Mouse (Mus musculus) embryonic facial prominence, embryonic 13.5 days (tissue): ENCODE measurements around the gene Prkn. TPM values are rescaled to one million over a fixed set of nuclear protein-coding genes. Genes with fewer than 3 reads are reported as not detected.

ENCODE experiments used
- ATAC-seq: fragments of 200-750 bp; cut with Nextera tagmentation; 2 replicates; pipeline ENCODE4 v1.8.0; 2017; ENCODE audit warnings: low read depth; ENCODE audit not compliant: insufficient number of reproducible peaks, insufficient read depth, low FRiP score, low TSS enrichment
- H3K27ac ChIP-seq: fragments of 300-500 bp; sonication (generic); 2 replicates; pipeline ENCODE4 v1.5.1; 2015; ENCODE audit warnings: moderate library complexity, mild to moderate bottlenecking, inconsistent platforms
- H3K27me3 ChIP-seq: fragments of 300-500 bp; sonication (generic); 2 replicates; pipeline ENCODE4 v1.6.1; 2015; ENCODE audit warnings: mild to moderate bottlenecking, inconsistent platforms
- H3K36me3 ChIP-seq: fragments of 300-500 bp; sonication (generic); 2 replicates; pipeline ENCODE4 v1.6.1; 2015; ENCODE audit warnings: mild to moderate bottlenecking, inconsistent platforms
- H3K4me1 ChIP-seq: fragments of 300-500 bp; sonication (generic); 2 replicates; pipeline ENCODE4 v1.6.1; 2015; ENCODE audit warnings: inconsistent platforms
- H3K4me2 ChIP-seq: fragments of 300-500 bp; sonication (generic); 2 replicates; pipeline ENCODE4 v1.6.1; 2015; ENCODE audit warnings: moderate library complexity, mild to moderate bottlenecking, inconsistent platforms
- H3K4me3 ChIP-seq: fragments of 300-500 bp; sonication (generic); 2 replicates; pipeline ENCODE4 v1.5.1; 2015; ENCODE audit warnings: mild to moderate bottlenecking, inconsistent platforms
- H3K9ac ChIP-seq: fragments of 300-500 bp; sonication (generic); 2 replicates; pipeline ENCODE4 v1.6.1; 2015; ENCODE audit warnings: mild to moderate bottlenecking, inconsistent platforms
- H3K9me3 ChIP-seq: fragments of 300-500 bp; sonication (generic); 2 replicates; pipeline ENCODE4 v1.6.1; 2016; ENCODE audit warnings: inconsistent platforms
- WGBS: fragments of 180-500 bp; shearing (Covaris S2); methylation state at CpG from one replicate; pipeline ENCODE4 v1.1.7; 2015; ENCODE audit warnings: mixed read lengths; 5-methylcytosine and 5-hydroxymethylcytosine counted together
- polyA plus RNA-seq: library from polyadenylated mRNA; unstranded; fragments of >200 nt; fragmentation: Nextera tagmentation; extraction: Ambion mirVana; gene quantifications from 2 replicates; pipeline ENCODE4 v1.2.1, GENCODE M21; 2015

Gene Prkn
- polyA plus RNA-seq, 1 experiment from 2014 or later: 1.1 TPM

DNA sequence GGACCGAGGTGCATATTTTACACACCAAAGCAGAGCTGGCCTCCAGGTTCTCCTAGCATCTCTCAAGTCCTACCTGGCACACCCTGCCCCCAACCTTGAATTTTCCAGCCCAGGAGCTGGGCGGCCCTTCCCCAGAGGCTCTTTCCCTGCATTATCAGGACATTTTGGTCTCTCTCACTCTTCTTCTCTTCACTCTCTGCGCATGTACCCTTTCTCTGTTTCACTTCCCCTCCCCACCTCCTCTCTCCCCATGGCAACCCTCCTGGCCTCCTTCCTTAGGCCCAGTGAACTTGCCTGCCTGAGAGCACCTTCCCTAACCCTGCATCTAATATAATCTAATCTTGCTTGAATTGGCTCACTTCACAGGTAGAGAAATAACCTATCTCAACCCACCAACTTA is 996.9 kb downstream of the Prkn start:
- no peaks in the 10 kb centered on the region for H3K27me3 ChIP-seq
- WGBS: 85% methylated on average over 3 of the region's 3 CpGs
- H3K9ac ChIP-seq: no peak overlapping the region
- no peak overlapping the region for H3K4me2 ChIP-seq
- H3K4me3 ChIP-seq: no peak overlapping the region
- H3K9me3 ChIP-seq: no peaks in the 10 kb centered on the region
- H3K36me3 ChIP-seq: no peaks in the 10 kb centered on the region
- ATAC-seq: no peak
- no peak overlapping the region for H3K27ac ChIP-seq
- no peaks in the 10 kb centered on the region for H3K4me1 ChIP-seq

GRCm38 (mm10) chr17:11844436-11844835 is 1004.3 kb downstream of the Prkn start:
- no peaks in the 10 kb centered on the region for H3K9me3 ChIP-seq
- WGBS: 91% methylated on average over 4 of the region's 4 CpGs
- H3K27me3 ChIP-seq: no peaks in the 10 kb centered on the region
- H3K36me3 ChIP-seq: no peaks in the 10 kb centered on the region
- H3K4me2 ChIP-seq: no peak overlapping the region
- no peak overlapping the region for H3K27ac ChIP-seq
- H3K4me3 ChIP-seq: no peak overlapping the region
- no peaks in the 10 kb centered on the region; the same call in 1 of the 2 replicates for H3K4me1 ChIP-seq
- no peak for ATAC-seq
- no peak overlapping the region for H3K9ac ChIP-seq

- Histone ChIP-seq H3K4me2 (no peak overlapping the region), H3K4me1 (no peaks in the 10 kb centered on the region; the same call in 1 of the 2 replicates), H3K27ac (no peak overlapping the region), H3K36me3 (no peaks in the 10 kb centered on the region), H3K27me3 (no peaks in the 10 kb centered on the region), H3K9ac (no peak overlapping the region), H3K4me3 (no peak overlapping the region), H3K9me3 (no peaks in the 10 kb centered on the region)
- no peak for ATAC-seq
- 89% methylated on average over 3 of the region's 3 CpGs for WGBS
Measured at GRCm38 (mm10) chr17:11844989-11845388, 1004.8 kb downstream of the Prkn start.

- 73% methylated on average over 2 of the region's 2 CpGs for WGBS
- H3K9me3 ChIP-seq: no peaks in the 10 kb centered on the region
- H3K4me1 ChIP-seq: no peaks in the 10 kb centered on the region; the same call in 1 of the 2 replicates
- no peak overlapping the region for H3K9ac ChIP-seq
- no peaks in the 10 kb centered on the region for H3K36me3 ChIP-seq
- no peak overlapping the region for H3K4me3 ChIP-seq
- no peak overlapping the region for H3K27ac ChIP-seq
- no peak for ATAC-seq
- H3K27me3 ChIP-seq: no peaks in the 10 kb centered on the region
- no peak overlapping the region for H3K4me2 ChIP-seq
Measured at GRCm38 (mm10) chr17:11845506-11845905, 1005.3 kb downstream of the Prkn start.

DNA sequence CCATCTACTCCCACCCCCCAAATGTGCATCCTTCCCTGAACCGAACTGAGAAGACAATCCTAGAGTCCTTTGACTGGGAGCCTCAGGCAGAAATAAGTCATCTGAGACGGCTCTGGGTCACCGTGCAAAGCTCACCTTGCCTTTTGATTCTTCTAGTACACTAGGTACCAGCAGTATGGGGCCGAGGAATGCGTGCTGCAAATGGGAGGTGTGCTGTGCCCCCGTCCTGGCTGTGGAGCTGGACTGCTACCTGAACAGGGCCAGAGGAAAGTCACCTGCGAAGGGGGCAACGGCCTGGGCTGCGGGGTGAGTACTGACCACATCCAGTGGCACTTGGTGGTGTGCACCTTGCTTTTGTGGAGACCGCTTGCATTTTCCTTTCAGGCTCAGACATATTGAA is 1014.4 kb downstream of the Prkn start:
- ATAC-seq: no peak
- Histone ChIP-seq H3K27me3 (0 out of 2 replicates have a peak, but pooled peaks cover 3% of the 10 kb centered on the region), H3K4me1 (peaks cover 11% of the 10 kb centered on the region; the same call in 1 of the 2 replicates), H3K9me3 (no peaks in the 10 kb centered on the region), H3K4me2 (no peak overlapping the region), H3K9ac (no peak overlapping the region), H3K4me3 (no peak overlapping the region), H3K27ac (no peak overlapping the region), H3K36me3 (no peaks in the 10 kb centered on the region)
- 45% methylated on average over 10 of the region's 10 CpGs for WGBS

- 87% methylated on average over 7 of the region's 7 CpGs for WGBS
- H3K9ac ChIP-seq: no peak overlapping the region
- no peak overlapping the region for H3K4me3 ChIP-seq
- H3K27ac ChIP-seq: no peak overlapping the region
- no peaks in the 10 kb centered on the region for H3K27me3 ChIP-seq
- peaks cover 11% of the 10 kb centered on the region; the same call in 1 of the 2 replicates for H3K4me1 ChIP-seq
- H3K4me2 ChIP-seq: no peak overlapping the region
- ATAC-seq: no peak
- no peaks in the 10 kb centered on the region for H3K9me3 ChIP-seq
- H3K36me3 ChIP-seq: no peaks in the 10 kb centered on the region
Measured at GRCm38 (mm10) chr17:11858772-11859405, 1018.7 kb downstream of the Prkn start.

DNA sequence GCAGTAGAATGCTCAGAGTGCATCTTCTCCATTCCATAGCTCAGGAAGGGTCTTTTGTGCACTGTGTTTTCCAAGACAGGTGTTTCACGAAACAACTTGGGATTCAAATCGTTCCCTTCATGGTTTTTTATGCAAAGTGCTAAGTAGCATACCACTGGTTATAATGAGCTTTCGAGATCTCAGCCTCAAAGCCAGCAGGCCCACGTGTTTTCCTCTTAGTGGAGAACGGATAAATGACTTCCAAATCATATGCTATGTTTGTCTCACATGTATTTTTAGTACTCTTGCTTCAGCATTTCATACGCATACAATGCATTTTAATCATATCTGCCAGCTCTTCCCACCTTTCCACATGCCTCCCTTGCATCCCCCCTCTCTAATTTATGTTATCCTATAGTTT is 1021.0 kb downstream of the Prkn start:
- WGBS: 86% methylated on average over 6 of the region's 6 CpGs
- no peak overlapping the region for H3K27ac ChIP-seq

GRCm38 (mm10) chr17:11862360-11862759 is 1022.2 kb downstream of the Prkn start:
- H3K4me1 ChIP-seq: no peaks in the 10 kb centered on the region
- H3K9me3 ChIP-seq: no peaks in the 10 kb centered on the region
- H3K27me3 ChIP-seq: no peaks in the 10 kb centered on the region
- ATAC-seq: no peak
- H3K4me3 ChIP-seq: no peak overlapping the region
- 81% methylated on average over 2 of the region's 2 CpGs for WGBS
- no peak overlapping the region for H3K4me2 ChIP-seq
- no peak overlapping the region for H3K27ac ChIP-seq
- H3K36me3 ChIP-seq: no peaks in the 10 kb centered on the region
- H3K9ac ChIP-seq: no peak overlapping the region

More for the DNA sequence above, 1021.0 kb downstream of the Prkn start:
- Histone ChIP-seq H3K9ac (no peak overlapping the region), H3K9me3 (no peaks in the 10 kb centered on the region), H3K4me2 (no peak overlapping the region), H3K4me3 (no peak overlapping the region), H3K4me1 (no peaks in the 10 kb centered on the region), H3K27me3 (no peaks in the 10 kb centered on the region), H3K36me3 (no peaks in the 10 kb centered on the region)
- ATAC-seq: no peak

GRCm38 (mm10) chr17:11863017-11863416 is 1022.8 kb downstream of the Prkn start:
- Histone ChIP-seq H3K4me2 (no peak overlapping the region), H3K4me1 (no peaks in the 10 kb centered on the region), H3K4me3 (no peak overlapping the region), H3K27ac (no peak overlapping the region), H3K9ac (no peak overlapping the region), H3K36me3 (no peaks in the 10 kb centered on the region), H3K9me3 (no peaks in the 10 kb centered on the region), H3K27me3 (no peaks in the 10 kb centered on the region)
- WGBS: 92% methylated on average over 11 of the region's 11 CpGs
- ATAC-seq: no peak

DNA sequence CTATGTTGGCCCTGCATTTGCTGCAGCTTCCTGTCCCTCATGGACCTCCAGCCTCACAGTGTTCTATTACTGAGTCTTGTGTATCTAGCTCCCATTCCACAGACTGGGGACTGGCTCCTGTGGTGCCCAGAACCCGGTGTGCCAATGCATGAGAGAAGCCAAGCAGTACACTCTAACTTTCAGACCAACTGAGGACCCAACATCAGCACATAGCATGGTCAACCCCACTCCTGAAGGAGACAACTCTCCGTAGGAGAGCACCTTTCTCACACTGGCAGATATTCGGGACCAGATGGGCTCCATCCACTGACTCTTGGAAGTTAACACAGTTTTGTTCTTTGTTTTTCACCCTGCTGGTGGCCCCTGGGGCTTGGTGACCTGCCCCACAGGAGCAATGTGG is 1026.0 kb downstream of the Prkn start:
- ATAC-seq: no peak

DNA sequence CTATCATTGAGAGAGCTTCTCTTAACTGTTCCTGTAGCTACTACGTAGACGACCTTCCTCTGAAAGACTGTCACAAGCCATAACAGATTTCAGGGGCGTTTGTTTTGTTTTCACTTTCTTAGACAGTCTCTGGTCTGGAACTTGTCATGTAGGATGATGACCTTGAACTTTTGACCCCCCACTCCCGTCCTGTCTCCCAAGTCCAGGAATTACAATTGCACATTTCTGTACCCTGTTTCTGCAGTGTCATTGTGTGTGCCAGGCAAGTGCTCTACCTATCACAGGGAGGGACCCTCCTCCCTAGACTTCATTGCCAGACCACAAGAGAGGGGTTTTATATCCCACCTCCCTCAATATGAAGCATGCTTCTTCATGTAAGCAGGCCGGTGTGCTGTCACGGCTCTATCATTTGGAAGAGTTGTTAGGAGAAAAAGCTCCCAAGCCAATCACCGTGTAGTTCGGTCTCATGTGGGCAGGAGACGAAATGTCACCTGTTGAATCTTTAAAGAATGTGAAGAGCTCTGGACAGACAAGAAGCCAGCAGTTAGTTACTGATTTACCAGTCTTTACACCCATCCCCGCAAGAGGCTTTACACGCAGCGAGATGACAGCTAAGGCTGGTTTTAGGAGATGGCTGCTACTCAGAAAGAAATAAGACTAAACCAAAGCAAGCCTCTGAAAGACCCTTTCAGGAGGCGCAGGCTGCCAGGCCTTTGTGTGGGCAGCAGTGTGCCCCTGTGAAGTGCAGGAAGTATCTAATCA is 1027.3 kb downstream of the Prkn start:
- H3K9ac ChIP-seq: no peak overlapping the region
- H3K36me3 ChIP-seq: no peaks in the 10 kb centered on the region
- H3K9me3 ChIP-seq: no peaks in the 10 kb centered on the region
- no peak for ATAC-seq
- H3K4me3 ChIP-seq: no peak overlapping the region
- H3K27me3 ChIP-seq: no peaks in the 10 kb centered on the region
- H3K4me1 ChIP-seq: no peaks in the 10 kb centered on the region
- H3K27ac ChIP-seq: no peak overlapping the region
- no peak overlapping the region for H3K4me2 ChIP-seq
- WGBS: 72% methylated on average over 13 of the region's 13 CpGs

More for the DNA sequence above, 1026.0 kb downstream of the Prkn start:
- H3K4me3 ChIP-seq: no peak overlapping the region
- 82% methylated on average over 3 of the region's 3 CpGs for WGBS
- no peaks in the 10 kb centered on the region for H3K9me3 ChIP-seq
- H3K36me3 ChIP-seq: no peaks in the 10 kb centered on the region
- no peaks in the 10 kb centered on the region for H3K27me3 ChIP-seq
- no peak overlapping the region for H3K27ac ChIP-seq
- H3K4me1 ChIP-seq: no peaks in the 10 kb centered on the region
- H3K9ac ChIP-seq: no peak overlapping the region
- no peak overlapping the region for H3K4me2 ChIP-seq

DNA sequence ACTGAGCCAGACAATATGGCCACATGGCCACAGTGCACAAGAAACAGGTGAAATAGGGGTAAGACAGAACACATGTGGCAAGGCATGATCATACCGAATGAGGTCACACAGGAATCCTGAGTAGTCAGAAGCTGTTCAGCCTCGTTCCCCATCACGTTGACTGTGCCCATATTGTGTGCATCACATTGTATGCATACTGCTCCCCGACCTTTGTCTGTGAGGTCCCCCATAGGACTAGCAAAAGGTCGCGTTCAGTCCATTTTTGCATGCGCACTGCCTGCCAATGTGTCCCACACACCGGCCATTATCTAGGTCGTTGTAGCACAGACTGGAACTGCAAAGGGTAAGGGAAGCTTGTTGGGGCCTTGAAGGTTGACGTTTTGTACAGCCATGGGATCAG is 1030.4 kb downstream of the Prkn start:
- 89% methylated on average over 10 of the region's 10 CpGs for WGBS
- Histone ChIP-seq H3K4me2 (no peak overlapping the region), H3K36me3 (no peaks in the 10 kb centered on the region), H3K27ac (no peak overlapping the region), H3K4me1 (no peaks in the 10 kb centered on the region), H3K9me3 (no peaks in the 10 kb centered on the region), H3K4me3 (no peak overlapping the region), H3K9ac (no peak overlapping the region), H3K27me3 (no peaks in the 10 kb centered on the region)
- no peak for ATAC-seq
